Mouse (Mus musculus): Measurements from ENCODE around the gene Cdkl3. TPM values are rescaled to one million over a fixed set of nuclear protein-coding genes. Genes with fewer than 3 reads are reported as not detected.

The Cdkl3 gene
- 2.5 and 5.2 TPM in 2 replicates for total RNA-seq (2014; fragmentation: Nextera tagmentation)
- 3.5 and 8.1 TPM in 2 replicates for total RNA-seq (2017)

DNA sequence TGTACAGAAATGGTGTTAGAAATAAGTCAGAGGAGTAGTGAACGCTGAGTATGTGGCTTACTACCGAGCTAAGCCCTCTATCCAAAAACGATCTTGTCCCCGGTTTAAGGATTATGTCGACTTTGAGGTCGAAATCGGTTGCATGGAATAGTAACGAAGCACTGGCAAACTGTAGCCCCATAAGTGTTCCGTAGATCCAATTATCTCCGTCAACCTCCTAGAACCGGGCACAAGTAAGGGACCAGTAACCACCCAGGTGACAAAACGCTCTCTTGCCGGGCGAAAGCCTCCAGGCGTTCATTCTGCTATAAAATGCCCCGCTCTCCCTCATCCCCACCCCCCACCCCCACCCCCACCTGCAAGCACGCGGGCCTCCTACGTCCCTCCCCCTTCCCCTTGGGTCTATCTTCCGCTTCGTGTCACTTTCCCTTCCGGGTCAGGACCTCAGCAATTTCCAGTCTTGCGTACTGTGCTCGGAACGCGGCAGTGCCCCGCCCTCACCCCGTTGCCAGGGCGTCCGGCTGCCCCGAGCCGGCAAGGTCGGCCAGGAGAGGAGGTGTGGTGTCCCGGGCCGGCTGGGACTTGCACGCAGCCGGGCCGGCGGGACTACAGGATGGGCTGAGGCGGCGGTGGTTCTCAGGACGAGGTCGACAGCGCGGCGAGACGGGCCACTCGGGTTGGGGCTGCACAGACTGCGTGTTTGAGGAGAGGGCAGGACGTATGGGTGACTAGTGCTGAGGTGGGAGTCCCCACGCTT is at the start of gene Cdkl3:
TSS of gene Cdkl3 (plus strand) at position 450 of the 757 bp plus-strand sequence.
- peak; percentile 76 for ATAC-seq (replicated peaks; ENCODE audit: poor library complexity, severe bottlenecking)

GRCm38 (mm10) chr11:51956112-51956511 is 47.9 kb upstream of the Cdkl3 start:
- no peak for ATAC-seq (replicated peaks; ENCODE audit: poor library complexity, severe bottlenecking)

DNA sequence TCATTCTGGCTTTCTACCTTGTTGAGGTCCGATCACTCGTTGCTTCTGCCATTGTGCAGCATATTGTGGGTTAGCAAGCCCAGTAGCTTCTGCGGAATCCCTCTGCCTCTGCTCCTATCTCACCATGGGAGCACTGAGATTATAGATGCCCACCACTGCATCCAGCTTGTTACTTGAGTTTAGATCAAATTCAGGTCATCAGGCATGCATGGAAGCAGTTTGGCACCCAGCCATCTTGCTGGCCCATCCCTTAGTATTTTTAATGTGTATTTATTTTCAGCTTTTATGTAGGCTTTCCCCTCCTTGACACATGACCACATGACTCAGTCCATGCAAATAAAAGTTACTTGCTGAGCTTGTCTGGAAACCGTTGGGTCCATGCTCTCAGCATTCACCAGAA is 46.3 kb upstream of the Cdkl3 start:
- ATAC-seq (replicated peaks; ENCODE audit: poor library complexity, severe bottlenecking), result no peak

GRCm38 (mm10) chr11:51959511-51959910 is 44.5 kb upstream of the Cdkl3 start:
- ATAC-seq (replicated peaks; ENCODE audit: poor library complexity, severe bottlenecking), result no peak

DNA sequence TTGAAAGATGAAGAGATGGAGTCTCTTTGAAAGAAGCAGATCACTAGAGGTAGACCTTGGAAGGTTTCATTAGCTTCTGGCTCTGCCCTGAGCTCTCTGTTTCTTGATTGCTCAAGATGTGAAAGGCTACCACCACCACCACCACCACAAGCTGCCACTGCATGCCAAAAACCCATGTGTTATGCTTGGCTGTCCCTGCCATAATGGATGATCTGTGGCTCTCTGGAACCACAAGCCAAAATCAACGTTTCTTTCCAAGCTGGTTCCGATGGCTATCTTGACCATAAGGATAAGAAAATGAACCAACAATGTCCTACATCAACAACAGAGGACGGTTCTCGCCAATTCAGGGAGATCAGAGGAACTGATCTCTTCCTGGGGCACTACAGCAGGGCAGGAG is 44.0 kb upstream of the Cdkl3 start:
- ATAC-seq (replicated peaks; ENCODE audit: poor library complexity, severe bottlenecking), result no peak

- peak; percentile 42 for ATAC-seq (replicated peaks; ENCODE audit: poor library complexity, severe bottlenecking)
Measured at GRCm38 (mm10) chr11:51960967-51961471, 43.0 kb upstream of the Cdkl3 start.

GRCm38 (mm10) chr11:51961761-51962160 is 42.3 kb upstream of the Cdkl3 start:
- peak; percentile 81 for ATAC-seq (replicated peaks; ENCODE audit: poor library complexity, severe bottlenecking)

DNA sequence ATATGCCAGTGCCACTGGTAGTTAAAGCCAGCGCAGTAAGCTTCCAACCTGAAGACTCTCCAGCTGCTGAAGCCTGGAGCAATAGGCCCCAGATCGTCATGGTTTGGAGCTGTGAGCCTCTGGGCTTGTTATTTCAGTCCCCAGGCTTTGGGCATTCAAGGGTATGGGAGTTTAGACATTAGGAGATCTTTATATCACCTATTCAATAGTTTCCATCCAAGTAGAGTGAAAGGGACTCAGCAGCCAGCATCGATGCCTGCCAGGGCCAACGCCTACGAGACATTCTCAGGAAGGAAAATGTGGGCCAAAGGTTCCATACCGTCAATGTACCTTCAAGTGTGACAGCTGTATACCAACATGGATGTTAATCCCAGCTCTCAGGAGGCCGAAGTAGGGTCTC is 41.7 kb upstream of the Cdkl3 start:
- no peak for ATAC-seq (replicated peaks; ENCODE audit: poor library complexity, severe bottlenecking)

DNA sequence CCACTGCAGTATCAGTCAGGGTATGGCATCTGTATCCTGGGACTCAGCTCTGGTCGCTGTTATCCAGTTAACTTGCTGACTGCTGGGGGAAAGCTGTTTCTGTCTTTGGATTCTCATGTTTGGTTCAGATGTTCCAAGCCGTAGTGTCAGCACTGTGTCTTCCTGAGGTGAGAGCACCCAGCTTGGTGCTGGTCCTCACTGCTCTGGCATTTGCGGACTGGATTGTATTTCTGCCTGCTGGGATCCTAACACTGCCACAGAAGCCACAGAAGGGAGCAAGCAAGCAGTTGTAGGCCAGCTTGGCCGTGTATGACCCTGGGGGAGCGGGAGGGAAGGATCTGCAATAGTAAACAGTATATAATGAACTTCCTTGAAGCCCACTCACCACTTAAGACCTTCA is 37.4 kb upstream of the Cdkl3 start:
- no peak for ATAC-seq (replicated peaks; ENCODE audit: poor library complexity, severe bottlenecking)

DNA sequence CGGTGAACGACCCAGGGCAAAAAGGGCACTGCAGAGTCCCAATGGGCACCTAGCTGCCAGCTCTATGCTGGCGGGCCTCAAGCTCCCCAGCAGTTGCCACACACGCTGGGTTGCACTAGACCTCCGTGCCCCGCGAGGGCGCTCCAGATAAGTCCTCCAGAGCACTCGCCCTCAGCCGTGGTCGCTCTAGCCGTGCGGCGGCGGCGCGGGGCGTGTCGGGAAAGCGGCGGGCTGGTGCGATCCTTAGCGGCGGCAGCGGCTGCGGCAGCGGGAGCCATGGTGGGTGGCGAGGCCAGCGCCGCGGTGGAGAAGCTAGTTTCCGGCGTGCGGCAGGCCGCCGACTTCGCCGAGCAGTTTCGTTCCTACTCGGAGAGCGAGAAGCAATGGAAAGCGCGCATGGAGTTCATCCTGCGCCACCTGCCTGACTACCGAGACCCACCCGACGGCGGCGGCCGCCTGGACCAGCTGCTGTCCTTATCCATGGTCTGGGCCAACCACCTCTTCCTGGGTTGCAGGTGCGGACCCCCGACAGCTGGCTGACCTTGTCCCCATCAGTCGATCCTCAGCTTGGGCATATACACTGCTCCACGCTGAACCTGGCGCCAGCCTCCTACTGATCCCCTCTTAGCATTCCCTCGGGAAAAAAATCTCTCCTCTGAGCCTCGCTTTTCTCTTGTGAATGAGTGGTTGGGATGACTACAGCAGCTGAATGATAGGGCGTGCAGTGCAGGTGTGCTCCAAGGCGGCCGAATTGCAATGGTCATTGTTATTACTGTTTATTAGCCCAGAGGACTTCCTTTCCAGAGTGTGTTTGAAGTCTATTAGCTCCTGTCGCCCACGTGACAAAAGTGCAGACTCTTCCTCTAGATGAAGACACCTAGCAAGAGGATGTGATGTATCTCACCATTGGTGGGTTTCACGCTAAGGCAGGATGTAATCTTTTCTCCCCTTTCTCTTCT is 36.3 kb upstream of the Cdkl3 start, which contains the start of gene Cdkn2aipnl:
TSS of gene Cdkn2aipnl (plus strand) at position 219 of the 959 bp plus-strand sequence.
- ATAC-seq (replicated peaks; ENCODE audit: poor library complexity, severe bottlenecking), result peak; percentile 97

DNA sequence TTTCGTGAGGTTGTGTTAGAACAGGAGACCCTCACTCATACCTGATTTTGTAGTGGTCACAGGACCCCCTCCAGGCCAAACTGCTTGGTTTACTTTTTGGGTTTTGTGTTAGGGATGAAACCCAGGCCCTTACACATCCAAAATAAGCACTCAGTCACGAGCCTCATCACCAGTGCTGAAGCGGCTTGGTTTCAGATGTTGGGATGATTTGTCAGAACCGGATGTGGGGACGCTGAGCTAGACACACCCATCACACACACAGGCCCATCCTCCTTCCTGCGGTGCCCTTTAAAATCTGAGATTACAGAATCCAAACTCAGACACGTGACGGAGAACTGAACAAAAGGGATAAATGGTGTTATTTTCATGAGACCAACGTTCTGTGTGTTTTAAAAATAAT is 35.1 kb upstream of the Cdkl3 start:
- no peak for ATAC-seq (replicated peaks; ENCODE audit: poor library complexity, severe bottlenecking)

GRCm38 (mm10) chr11:51969511-51969910 is 34.5 kb upstream of the Cdkl3 start:
- ATAC-seq (replicated peaks; ENCODE audit: poor library complexity, severe bottlenecking), result no peak

DNA sequence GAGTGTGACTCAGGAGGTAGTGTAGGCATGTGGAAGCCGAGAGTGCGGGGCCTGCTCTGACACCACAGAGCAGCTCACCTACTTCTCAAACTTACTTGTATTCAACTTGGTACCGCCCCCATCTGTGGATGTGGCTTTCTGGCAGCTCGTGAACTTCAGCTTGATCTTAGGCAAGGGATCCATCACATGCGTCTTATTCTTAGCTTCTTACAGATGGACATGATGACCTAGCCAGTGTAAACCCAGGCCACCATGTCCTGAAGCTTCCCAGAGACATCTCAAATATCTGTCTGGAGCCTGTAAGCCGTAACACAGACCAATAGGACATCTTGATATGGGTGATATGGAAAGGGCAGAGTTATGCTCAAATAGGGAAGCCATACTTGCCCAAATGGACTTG is 32.4 kb upstream of the Cdkl3 start:
- no peak for ATAC-seq (replicated peaks; ENCODE audit: poor library complexity, severe bottlenecking)

- peak; percentile 3 for ATAC-seq (replicated peaks; ENCODE audit: poor library complexity, severe bottlenecking)
Measured at GRCm38 (mm10) chr11:51999611-52000289, 4.3 kb upstream of the Cdkl3 start.

DNA sequence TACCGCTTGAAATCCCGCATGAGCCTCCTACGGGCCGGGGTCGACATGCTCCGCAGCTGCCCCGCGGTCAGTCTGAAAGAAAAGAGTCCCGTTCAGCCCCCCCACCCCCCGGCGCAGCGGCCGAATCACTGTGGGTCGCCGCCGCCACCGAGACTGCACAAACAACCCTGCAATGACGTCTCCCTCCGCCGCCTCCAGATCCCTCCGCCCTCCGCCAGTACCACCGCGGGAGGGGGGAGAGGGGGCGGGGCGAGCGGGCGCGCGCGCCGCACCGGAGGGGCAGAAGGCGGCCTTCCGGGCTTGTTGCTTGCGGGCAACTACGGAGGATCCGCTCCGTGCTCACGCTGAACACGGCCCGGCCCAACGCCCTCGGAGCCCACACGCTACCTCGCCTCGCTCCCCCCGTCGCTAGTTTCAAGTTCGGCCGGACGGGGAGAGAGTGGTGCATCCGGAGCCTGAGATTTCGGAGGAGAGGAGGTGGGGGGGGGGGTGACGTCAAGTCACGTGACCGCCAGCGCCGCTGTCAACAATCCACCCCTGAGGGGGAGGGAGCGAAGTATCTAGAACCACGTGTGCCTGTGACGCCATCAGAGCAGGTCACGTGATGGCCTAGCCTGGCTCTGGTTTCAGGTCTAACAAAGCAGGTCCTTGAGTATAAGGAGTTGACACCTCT is 3.6 kb upstream of the Cdkl3 start, which contains the start of gene Ube2b:
TSS of gene Ube2b (minus strand) at position 473 of the 673 bp plus-strand sequence.
- peak; percentile 64 for ATAC-seq (replicated peaks; ENCODE audit: poor library complexity, severe bottlenecking)

GRCm38 (mm10) chr11:52001341-52001740 is 2.7 kb upstream of the Cdkl3 start:
- no peak for ATAC-seq (replicated peaks; ENCODE audit: poor library complexity, severe bottlenecking)

GRCm38 (mm10) chr11:52001861-52002260 is 2.2 kb upstream of the Cdkl3 start:
- ATAC-seq (replicated peaks; ENCODE audit: poor library complexity, severe bottlenecking), result no peak

GRCm38 (mm10) chr11:52002842-52003504 is 1.0 kb upstream of the Cdkl3 start:
- ATAC-seq (replicated peaks; ENCODE audit: poor library complexity, severe bottlenecking), result no peak

- no peak for ATAC-seq (replicated peaks; ENCODE audit: poor library complexity, severe bottlenecking)
Measured at GRCm38 (mm10) chr11:52003505-52003771, 583 bp upstream of the Cdkl3 start.

Measured in granulocyte monocyte progenitor cell, adult 5-6 weeks (primary cell).